Mouse (Mus musculus) skeletal muscle tissue, adult 2 months (tissue): ENCODE data around the gene Paqr6.

Experiments
- DNase-seq: peaks from one replicate; pipeline ENCODE4 v3.0.0-alpha.2; 2012; ENCODE audit warnings: low read depth, low spot score

Paqr6 gene

DNA sequence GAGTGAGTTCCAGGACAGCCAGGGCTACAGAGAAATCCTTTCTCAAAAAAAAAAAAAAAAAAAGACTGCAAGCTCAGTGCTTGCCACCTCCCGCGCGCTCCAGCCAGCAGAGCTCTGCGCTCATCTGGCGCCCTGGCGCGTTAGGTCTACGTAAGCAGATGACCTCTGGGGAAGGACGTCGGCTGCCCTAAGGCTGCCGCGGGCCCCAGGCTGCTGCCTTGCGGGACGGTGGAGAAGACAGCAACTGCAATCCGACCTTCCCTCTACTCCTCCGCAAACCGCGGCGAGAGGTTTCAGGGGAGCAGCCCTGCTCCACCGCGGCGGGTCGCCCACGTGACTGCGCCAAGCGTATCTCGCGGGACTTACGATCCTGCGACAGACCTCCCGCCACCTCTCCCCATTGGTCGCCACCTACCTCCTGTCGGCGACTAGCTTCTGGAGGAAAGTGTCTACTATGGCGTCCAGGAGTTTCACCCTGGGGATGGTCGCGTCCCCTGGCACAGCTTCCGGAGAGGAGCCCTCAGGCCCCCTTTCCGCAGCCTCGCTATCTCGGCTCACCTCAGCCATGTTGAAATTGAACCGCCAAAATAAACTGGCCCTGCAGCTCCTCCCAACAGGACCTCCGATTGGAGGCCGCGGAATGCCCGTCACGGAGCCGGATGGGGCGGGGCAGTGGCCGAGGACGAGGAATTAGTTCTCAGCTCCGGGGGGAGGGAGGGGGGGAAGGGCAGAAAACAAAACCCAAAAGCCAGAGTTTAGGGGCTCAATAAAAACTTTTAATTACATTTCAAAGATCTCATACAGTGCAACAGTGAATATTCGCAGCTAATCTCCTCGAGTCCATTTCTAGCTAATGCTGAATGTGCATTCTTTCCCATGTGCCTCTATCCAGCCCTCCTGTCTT lies 45.6 kb downstream of the Paqr6 start, which contains the start of gene Pmf1:
Pmf1 (minus strand) TSS at position 591 of the 904 bp plus-strand sequence.
- DNase-seq: peak; percentile 90

GRCm38 (mm10) chr3:88410645-88411031 lies 46.3 kb downstream of the Paqr6 start:
- DNase-seq: no peak

DNA sequence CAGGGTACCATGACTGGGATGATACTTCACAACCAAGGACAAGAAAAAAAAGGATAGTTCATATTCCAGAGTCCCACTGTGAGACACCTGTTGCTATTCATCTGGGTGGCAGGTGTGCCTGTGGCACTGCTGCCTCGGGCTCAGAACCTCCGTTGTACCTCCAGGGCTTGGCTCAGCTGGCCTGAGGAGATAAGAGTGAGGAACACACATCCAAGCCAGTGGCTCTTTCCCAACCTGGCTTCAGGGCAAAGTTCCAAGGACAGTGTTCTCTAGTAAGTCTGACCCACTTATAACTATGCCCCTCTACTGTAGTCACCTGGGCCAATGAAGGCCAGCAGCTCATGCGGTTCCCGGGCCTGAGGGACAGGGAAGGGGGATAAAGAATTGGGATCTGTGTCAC lies 47.3 kb downstream of the Paqr6 start:
- DNase-seq: peak; percentile 44

DNA sequence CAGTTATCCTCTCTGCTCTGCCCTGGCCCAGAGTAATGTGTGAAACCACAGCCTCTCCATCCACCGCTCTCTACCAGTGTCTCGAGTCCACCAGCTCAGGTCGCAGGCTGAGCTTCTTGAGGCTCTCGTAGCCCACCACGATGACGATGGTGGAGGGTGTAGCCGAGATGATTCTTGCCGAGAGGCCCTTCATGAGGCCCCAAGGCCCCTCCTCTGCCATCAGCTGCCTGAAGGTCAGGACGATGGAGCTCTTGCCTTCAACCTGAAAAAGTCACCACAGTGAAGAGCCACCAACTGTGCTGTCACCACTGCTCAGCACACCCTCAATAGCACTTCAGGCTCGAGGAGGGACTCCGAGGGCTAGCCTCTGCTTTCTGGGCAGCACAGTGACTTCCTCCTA lies 48.3 kb downstream of the Paqr6 start:
- DNase-seq: no peak

GRCm38 (mm10) chr3:88415668-88416067 lies 51.3 kb downstream of the Paqr6 start:
- no peak for DNase-seq

DNA sequence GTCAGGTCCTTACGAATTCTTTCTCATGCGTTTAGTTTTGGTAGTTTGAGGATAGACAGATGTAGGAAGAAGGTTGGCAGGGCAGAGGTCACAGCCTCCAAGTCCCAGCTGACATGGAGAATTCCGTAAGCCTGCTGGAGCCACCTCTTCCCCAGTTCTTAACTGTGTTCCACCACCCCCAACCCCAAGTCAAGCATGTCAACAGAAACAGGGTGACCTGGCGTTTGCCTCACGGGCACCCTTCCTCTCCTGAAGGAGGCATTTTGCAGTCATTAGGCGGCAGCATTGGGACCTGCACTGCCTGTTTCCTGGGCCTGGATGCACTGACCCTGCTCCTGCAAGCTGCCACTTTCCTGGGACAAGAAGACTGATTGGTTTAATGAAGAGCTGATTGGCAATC lies 53.6 kb downstream of the Paqr6 start:
- no peak for DNase-seq
